Mouse (Mus musculus) kidney, postnatal 14 days (tissue): Measurements from ENCODE around the gene Creb3l4.
"Not testable (repeated sequence)": the region's sequence is repeated elsewhere in the genome, so short reads cannot be mapped to it uniquely, and the experiment has no call there.

Source experiments
- DNase-seq: peaks from one replicate; pipeline ENCODE4 v3.0.0; 2022; ENCODE audit warnings: mixed read lengths

Gene Creb3l4

GRCm38 (mm10) chr3:90264687-90265033 is 21.3 kb upstream of the Creb3l4 start:
- no peak for DNase-seq

GRCm38 (mm10) chr3:90263121-90263771 is 19.9 kb upstream of the Creb3l4 start:
- no peak for DNase-seq

GRCm38 (mm10) chr3:90258521-90258920 is 15.2 kb upstream of the Creb3l4 start:
- peak; percentile 41 for DNase-seq

- DNase-seq = peak; percentile 41
Measured at GRCm38 (mm10) chr3:90256731-90257530, 13.6 kb upstream of the Creb3l4 start.

GRCm38 (mm10) chr3:90255784-90256353 is 12.6 kb upstream of the Creb3l4 start:
- DNase-seq = no peak

GRCm38 (mm10) chr3:90255194-90255565 is 11.9 kb upstream of the Creb3l4 start:
- DNase-seq = no peak

- DNase-seq = no peak
Measured at GRCm38 (mm10) chr3:90254419-90255193, 11.3 kb upstream of the Creb3l4 start.

- peak; percentile 97 for DNase-seq
Measured at GRCm38 (mm10) chr3:90253653-90254418, 10.5 kb upstream of the Creb3l4 start, which contains the start of gene Crtc2. Crtc2 (plus strand) TSS chr3:90254163.

GRCm38 (mm10) chr3:90253174-90253573 is 9.9 kb upstream of the Creb3l4 start:
- not testable (repeated sequence) for DNase-seq

- DNase-seq = not testable (repeated sequence)
Measured at GRCm38 (mm10) chr3:90252659-90253058, 9.3 kb upstream of the Creb3l4 start.

- DNase-seq = not testable (repeated sequence)
Measured at GRCm38 (mm10) chr3:90251731-90252226, 8.5 kb upstream of the Creb3l4 start.

- no peak for DNase-seq
Measured at GRCm38 (mm10) chr3:90250791-90251190, 7.5 kb upstream of the Creb3l4 start.

- peak; percentile 56 for DNase-seq
Measured at GRCm38 (mm10) chr3:90248746-90249100, 5.4 kb upstream of the Creb3l4 start.

- DNase-seq = peak; percentile 97
Measured at GRCm38 (mm10) chr3:90247960-90248745, 4.8 kb upstream of the Creb3l4 start, which contains the start of gene Slc39a1. Slc39a1 (plus strand) TSS chr3:90248172.

- no peak for DNase-seq
Measured at GRCm38 (mm10) chr3:90247630-90247959, 4.3 kb upstream of the Creb3l4 start.

GRCm38 (mm10) chr3:90245406-90245805 is 2.1 kb upstream of the Creb3l4 start:
- no peak for DNase-seq

GRCm38 (mm10) chr3:90241669-90242358 is 1.5 kb downstream of the Creb3l4 start:
- no peak for DNase-seq

- DNase-seq = peak; percentile 37
Measured at GRCm38 (mm10) chr3:90241251-90241650, 2.1 kb downstream of the Creb3l4 start.

GRCm38 (mm10) chr3:90231507-90232333 is 11.6 kb downstream of the Creb3l4 start, which contains the start of gene Jtb:
Jtb (plus strand) TSS chr3:90231597.
- DNase-seq = peak; percentile 97

- no peak for DNase-seq
Measured at GRCm38 (mm10) chr3:90231075-90231474, 12.2 kb downstream of the Creb3l4 start.
